Mouse (Mus musculus) liver, embryonic 14.5 days (tissue): ENCODE measurements at regions not wholly inside any gene's neighbourhood (a gene's known extent, or its start where the extent isn't known, plus 50 kb on each side); places are given as distances from the start of the nearest gene placed in this dataset.
"Not testable (repeated sequence)": the region's sequence is repeated elsewhere in the genome, so short reads cannot be mapped to it uniquely, and the experiment has no call there.

Source experiments
- ATAC-seq: fragments of 200-750 bp; cut with Nextera tagmentation; 2 replicates; pipeline ENCODE4 v1.8.0; 2017; ENCODE audit warnings: moderate number of reproducible peaks, mild to moderate bottlenecking, moderate library complexity; ENCODE audit not compliant: insufficient read depth
- DNase-seq, 3 experiments: peaks; one replicate each; pipeline ENCODE4 v3.0.0-alpha.2; 2012 to 2013; ENCODE audit warnings: low read depth in 3 of 3, low spot score in 3 of 3
- H3K27ac ChIP-seq: fragments of 300-500 bp; sonication (generic); 2 replicates; pipeline ENCODE4 v1.5.1; 2014; ENCODE audit warnings: moderate library complexity, mild to moderate bottlenecking, control low read depth, inconsistent platforms
- H3K27me3 ChIP-seq: fragments of 300-500 bp; sonication (generic); 2 replicates; pipeline ENCODE4 v1.6.1; 2014; ENCODE audit warnings: mild to moderate bottlenecking, low read length, moderate library complexity; ENCODE audit not compliant: control insufficient read depth, insufficient read depth
- H3K36me3 ChIP-seq: fragments of 300-500 bp; sonication (generic); replicated peaks from 2 replicates; pipeline ENCODE4 v1.6.1; 2014; ENCODE audit warnings: low read depth; ENCODE audit not compliant: control insufficient read depth, insufficient read depth
- H3K4me1 ChIP-seq, 2 experiments: fragments of 200-500 bp in 1 of 2; fragments of 300-500 bp in 1 of 2; sonication (generic) in 1 of 2; replicated peaks; 2 replicates each; pipeline ENCODE4 v1.6.1; 2012 to 2014; ENCODE audit warnings: antibody characterized with exemption in 1 of 2, inconsistent platforms in 1 of 2, low read length in 1 of 2; ENCODE audit not compliant: control insufficient read depth in 2 of 2, insufficient read depth in 2 of 2
- H3K4me2 ChIP-seq: fragments of 300-500 bp; sonication (generic); 2 replicates; pipeline ENCODE4 v1.6.1; 2014; ENCODE audit warnings: low read depth, mild to moderate bottlenecking, control low read depth, moderate library complexity
- H3K4me3 ChIP-seq, 2 experiments: fragments of 200-500 bp in 1 of 2; fragments of 300-500 bp in 1 of 2; sonication (generic) in 1 of 2; 2 replicates each; pipeline ENCODE4 v1.5.1; 2012 to 2014; ENCODE audit warnings: low read depth in 2 of 2, low read length in 2 of 2, mild to moderate bottlenecking in 2 of 2, control low read depth in 1 of 2, inconsistent platforms in 1 of 2, moderate library complexity in 1 of 2; ENCODE audit not compliant: insufficient read depth in 1 of 2
- H3K9ac ChIP-seq: fragments of 300-500 bp; sonication (generic); replicated peaks from 2 replicates; pipeline ENCODE4 v1.6.1; 2014; ENCODE audit warnings: mild to moderate bottlenecking, control low read depth, moderate library complexity
- H3K9me3 ChIP-seq: fragments of 300-500 bp; sonication (generic); 2 replicates; pipeline ENCODE4 v1.6.1; 2016; ENCODE audit warnings: low read length, mixed read lengths; ENCODE audit not compliant: control insufficient read depth
- CTCF ChIP-seq: IDR thresholded peaks from 2 replicates; pipeline ENCODE4 v1.5.1; 2016; ENCODE audit warnings: antibody characterized with exemption, low read depth, control low read depth
- EP300 ChIP-seq: IDR thresholded peaks from 2 replicates; pipeline ENCODE4 v1.6.1; 2016; ENCODE audit warnings: antibody characterized with exemption, low read depth
- WGBS: fragments of 180-500 bp; shearing (Covaris S2); extraction: QIAGEN DNeasy Blood & Tissue Kit; methylation state at CpG from one replicate; pipeline ENCODE4 v1.1.7; 2014; ENCODE audit not compliant: insufficient replicate concordance; 5-methylcytosine and 5-hydroxymethylcytosine counted together

DNA sequence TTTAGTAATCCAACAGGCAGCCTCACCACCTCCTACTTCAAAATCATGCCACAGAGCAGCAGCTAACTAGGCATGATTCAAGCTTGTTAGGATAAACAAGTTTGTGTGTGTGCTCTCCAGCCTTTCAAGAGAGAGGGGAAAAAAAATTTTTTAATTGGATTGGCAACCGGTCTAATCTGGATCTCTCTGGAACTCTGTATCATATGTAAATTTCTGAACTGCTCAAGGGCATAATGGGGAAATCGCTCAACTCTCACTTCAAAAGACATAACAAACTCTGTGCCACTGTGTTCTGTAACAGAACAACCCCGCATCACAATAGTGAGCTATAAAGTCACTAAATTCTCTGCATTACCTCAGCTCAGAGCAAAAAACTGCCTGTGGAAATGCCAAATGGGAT, 147.9 kb upstream of the Krtap11-1 start:
- Histone ChIP-seq H3K4me2 (no peak overlapping the region), H3K9me3 (no peaks in the 10 kb centered on the region), H3K27me3 (no peaks in the 10 kb centered on the region), H3K27ac (no peak overlapping the region), H3K4me3 (no peak overlapping the region), H3K36me3 (no peaks in the 10 kb centered on the region), H3K4me1 (no peaks in the 10 kb centered on the region), H3K9ac (no peak overlapping the region)
- WGBS = 52% methylated on average over 3 of the region's 3 CpGs
- no peak for DNase-seq
- ATAC-seq = no peak
- no peak for TF ChIP-seq CTCF
- no peak for TF ChIP-seq EP300

DNA sequence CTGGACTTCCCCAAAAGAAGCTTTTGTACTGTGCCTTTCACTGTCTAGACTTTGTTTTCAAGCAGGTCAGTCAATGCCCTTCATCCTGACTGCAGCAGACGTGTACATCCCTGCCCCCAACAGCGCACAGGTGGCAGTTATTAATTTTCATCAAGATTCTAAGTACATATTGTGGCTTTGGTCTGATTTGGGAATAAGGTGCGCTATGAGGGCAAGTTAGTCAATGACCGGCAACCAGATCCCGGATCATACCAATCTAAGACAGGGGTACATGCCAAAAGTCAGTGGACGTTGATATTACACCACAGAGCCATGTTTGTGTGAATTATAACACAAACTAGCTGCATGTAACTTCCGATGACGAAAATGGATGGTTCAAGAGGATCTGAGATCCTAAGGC, 144.7 kb upstream of the Krtap11-1 start:
- H3K36me3 ChIP-seq, DNase-seq, H3K4me1 ChIP-seq, H3K27me3 ChIP-seq, H3K4me3 ChIP-seq, ATAC-seq, H3K9me3 ChIP-seq, H3K4me2 ChIP-seq, H3K27ac ChIP-seq, H3K9ac ChIP-seq: not testable (repeated sequence)
- WGBS = 70% methylated on average over 8 of the region's 8 CpGs

DNA sequence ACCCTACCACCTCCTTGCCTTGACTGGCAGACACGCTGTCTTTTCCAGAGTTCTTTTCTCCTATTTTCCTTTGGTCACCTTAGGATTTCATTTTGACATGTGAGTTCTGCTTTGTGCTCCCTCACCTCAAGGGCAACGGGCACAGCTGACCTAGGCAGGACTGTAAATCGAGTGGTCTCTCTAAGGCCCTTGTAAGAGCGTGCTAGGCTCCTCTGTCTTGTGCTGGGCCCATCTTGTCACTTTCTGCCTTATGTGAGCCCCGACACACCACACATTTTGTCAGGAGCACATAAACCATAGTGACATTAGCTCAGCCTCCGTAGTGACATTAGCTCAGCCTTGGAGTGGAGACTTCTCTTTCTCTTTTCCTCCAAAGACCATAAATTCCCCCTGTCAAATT, 133.3 kb upstream of the Krtap11-1 start:
- no peak for DNase-seq
- 48% methylated on average over 6 of the region's 6 CpGs for WGBS
- no peak for ATAC-seq

DNA sequence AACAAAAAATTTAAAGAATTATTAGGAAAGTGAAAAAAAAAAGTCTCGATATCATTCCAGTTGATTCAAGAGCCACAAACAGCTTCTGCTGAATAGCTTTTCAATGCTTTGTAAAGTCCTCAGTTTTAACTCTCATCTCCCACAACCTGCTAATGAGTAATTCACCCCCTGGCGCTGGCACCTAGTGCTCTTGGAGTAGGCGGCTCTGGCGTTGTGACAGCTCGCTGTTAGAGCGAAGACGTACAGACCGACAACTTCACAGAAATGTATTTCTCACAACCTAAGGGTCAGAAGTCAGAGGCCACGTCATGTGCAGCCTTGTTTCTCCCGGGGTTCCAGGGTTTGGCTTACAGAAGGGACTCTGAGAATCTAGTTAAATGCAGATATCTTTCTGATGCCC, 132.2 kb upstream of the Krtap11-1 start:
- no peak overlapping the region for H3K9ac ChIP-seq
- H3K4me1 ChIP-seq = no peaks in the 10 kb centered on the region
- no peak overlapping the region for H3K4me2 ChIP-seq
- H3K27ac ChIP-seq = no peak overlapping the region
- WGBS = 67% methylated on average over 10 of the region's 10 CpGs
- DNase-seq (no peak), ATAC-seq (no peak)
- no peak overlapping the region for H3K4me3 ChIP-seq
- H3K9me3 ChIP-seq = no peaks in the 10 kb centered on the region
- no peaks in the 10 kb centered on the region for H3K36me3 ChIP-seq
- no peaks in the 10 kb centered on the region for H3K27me3 ChIP-seq
- TF ChIP-seq CTCF = no peak
- no peak for TF ChIP-seq EP300

More for the DNA sequence above, 133.3 kb upstream of the Krtap11-1 start:
- no peaks in the 10 kb centered on the region for H3K27me3 ChIP-seq
- no peaks in the 10 kb centered on the region for H3K4me1 ChIP-seq
- no peak overlapping the region for H3K27ac ChIP-seq
- H3K4me3 ChIP-seq = no peak overlapping the region
- no peak overlapping the region for H3K9ac ChIP-seq
- no peaks in the 10 kb centered on the region for H3K9me3 ChIP-seq
- H3K36me3 ChIP-seq = no peaks in the 10 kb centered on the region
- no peak overlapping the region for H3K4me2 ChIP-seq
- TF ChIP-seq EP300 (no peak), CTCF (no peak)

DNA sequence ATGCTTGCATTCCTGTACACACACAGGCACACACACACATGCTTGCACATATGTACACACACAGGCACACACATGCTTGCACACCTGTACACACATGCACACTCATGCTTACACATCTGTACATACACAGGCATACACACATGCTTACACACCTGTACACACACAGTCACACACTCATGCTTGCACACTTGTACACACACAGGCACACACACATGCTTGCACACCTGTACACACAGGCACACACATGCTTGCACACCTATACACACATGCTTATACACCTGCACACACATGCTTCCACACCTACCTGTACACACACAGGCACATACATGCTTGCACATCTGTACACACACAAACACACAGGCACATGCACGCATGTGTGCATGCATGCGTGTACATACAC, 131.4 kb upstream of the Krtap11-1 start:
- TF ChIP-seq EP300 (no peak), CTCF (no peak)
- Histone ChIP-seq H3K9me3 (no peaks in the 10 kb centered on the region), H3K27ac (no peak overlapping the region), H3K9ac (no peak overlapping the region), H3K36me3 (no peaks in the 10 kb centered on the region), H3K4me2 (no peak overlapping the region), H3K4me1 (no peaks in the 10 kb centered on the region), H3K4me3 (no peak overlapping the region), H3K27me3 (no peaks in the 10 kb centered on the region)
- DNase-seq (no peak), ATAC-seq (no peak)
- WGBS = 76% methylated on average over 2 of the region's 2 CpGs

DNA sequence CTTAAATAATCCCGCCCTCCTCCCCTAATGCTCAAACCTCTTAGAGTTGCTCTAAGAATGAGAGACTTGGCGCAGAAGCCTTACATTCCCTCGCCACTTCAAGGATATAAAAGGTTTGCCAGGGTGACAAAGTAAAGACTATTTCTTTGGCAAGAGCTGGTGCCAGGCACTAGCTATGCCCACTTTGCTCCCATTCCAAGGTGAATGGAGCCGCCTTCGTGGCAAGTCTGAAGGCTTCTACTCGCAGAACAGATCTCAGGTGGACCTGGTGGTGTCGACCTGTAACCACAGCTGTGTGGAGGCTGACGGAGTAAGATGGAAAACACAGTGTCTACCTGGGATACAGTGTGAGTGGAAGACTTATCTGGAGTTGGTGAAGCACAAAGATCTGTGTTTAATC, 130.8 kb upstream of the Krtap11-1 start:
- no peaks in the 10 kb centered on the region for H3K27me3 ChIP-seq
- H3K27ac ChIP-seq = no peak overlapping the region
- no peak for DNase-seq
- H3K36me3 ChIP-seq = no peaks in the 10 kb centered on the region
- WGBS = 69% methylated on average over 8 of the region's 8 CpGs
- H3K4me3 ChIP-seq = no peak overlapping the region
- H3K9me3 ChIP-seq = no peaks in the 10 kb centered on the region
- no peaks in the 10 kb centered on the region for H3K4me1 ChIP-seq
- TF ChIP-seq EP300 (no peak), CTCF (no peak)
- H3K9ac ChIP-seq = no peak overlapping the region
- ATAC-seq = no peak
- H3K4me2 ChIP-seq = no peak overlapping the region
